Mouse (Mus musculus) forebrain, embryonic 12.5 days (tissue): ENCODE measurements around the gene Usp39. TPM values are rescaled to one million over a fixed set of nuclear protein-coding genes. Genes with fewer than 3 reads are reported as not detected.

Experiments
- ATAC-seq: fragments of 200-750 bp; cut with Nextera tagmentation; 2 replicates; pipeline ENCODE4 v1.8.0; 2017; ENCODE audit warnings: moderate TSS enrichment; ENCODE audit not compliant: low FRiP score
- H3K27ac ChIP-seq: fragments of 300-500 bp; sonication (generic); 2 replicates; pipeline ENCODE4 v1.5.1; 2016; ENCODE audit warnings: mild to moderate bottlenecking
- H3K27me3 ChIP-seq: fragments of 300-500 bp; sonication (generic); 2 replicates; pipeline ENCODE4 v1.6.1; 2016; ENCODE audit warnings: mild to moderate bottlenecking
- H3K36me3 ChIP-seq: fragments of 300-500 bp; sonication (generic); replicated peaks from 2 replicates; pipeline ENCODE4 v1.6.1; 2016; ENCODE audit warnings: mild to moderate bottlenecking
- H3K4me1 ChIP-seq: fragments of 300-500 bp; sonication (generic); 2 replicates; pipeline ENCODE4 v1.6.1; 2016
- H3K4me2 ChIP-seq: fragments of 300-500 bp; sonication (generic); 2 replicates; pipeline ENCODE4 v1.6.1; 2016; ENCODE audit warnings: mild to moderate bottlenecking, moderate library complexity
- H3K4me3 ChIP-seq: fragments of 300-500 bp; sonication (generic); replicated peaks from 2 replicates; pipeline ENCODE4 v1.5.1; 2016; ENCODE audit warnings: mild to moderate bottlenecking
- H3K9ac ChIP-seq: fragments of 300-500 bp; sonication (generic); 2 replicates; pipeline ENCODE4 v1.6.1; 2016; ENCODE audit warnings: mild to moderate bottlenecking
- H3K9me3 ChIP-seq: fragments of 300-500 bp; sonication (generic); 2 replicates; pipeline ENCODE4 v1.6.1; 2016
- WGBS: fragments of 180-500 bp; shearing (Covaris S2); methylation state at CpG from one replicate; pipeline ENCODE4 v1.1.7; 2016; 5-methylcytosine and 5-hydroxymethylcytosine counted together
- polyA plus RNA-seq: library from polyadenylated mRNA; unstranded; fragments of >200 nt; fragmentation: Nextera tagmentation; extraction: Ambion mirVana; gene quantifications from 2 replicates; pipeline ENCODE4 v1.2.1, GENCODE M21; 2016

Usp39 gene
- polyA plus RNA-seq, 1 experiment from 2014 or later: 76.4 TPM

DNA sequence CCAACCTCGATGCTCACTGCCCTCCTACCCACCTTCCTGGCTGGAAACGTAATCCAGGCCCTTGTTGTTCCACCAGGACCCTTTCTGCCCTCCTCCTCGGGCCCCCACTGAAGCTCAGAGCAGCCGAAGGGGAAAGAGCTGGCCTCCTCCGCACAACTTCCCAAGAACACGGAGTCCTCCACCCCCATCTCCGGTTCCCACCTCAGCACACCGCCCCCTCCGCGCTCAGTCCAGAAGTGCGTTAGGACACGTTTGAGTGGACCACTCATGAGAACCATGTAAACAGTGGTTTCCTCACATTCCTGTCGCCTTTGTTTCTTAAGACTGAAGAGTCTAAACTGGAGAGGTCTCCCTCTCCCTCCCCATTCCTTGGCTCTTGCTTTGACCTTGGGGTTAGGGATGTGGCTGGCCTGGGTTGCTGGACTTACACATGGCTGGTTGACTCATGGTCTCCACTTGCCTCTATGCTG is 68.0 kb downstream of the Usp39 start:
- H3K4me2 ChIP-seq: no peak overlapping the region
- H3K9ac ChIP-seq: no peak overlapping the region
- H3K36me3 ChIP-seq: no peaks in the 10 kb centered on the region
- H3K27me3 ChIP-seq: no peaks in the 10 kb centered on the region
- H3K27ac ChIP-seq: no peak overlapping the region
- 87% methylated on average over 13 of the region's 13 CpGs for WGBS
- H3K4me3 ChIP-seq: no peak overlapping the region
- no peaks in the 10 kb centered on the region for H3K9me3 ChIP-seq
- no peaks in the 10 kb centered on the region for H3K4me1 ChIP-seq
- ATAC-seq: no peak

DNA sequence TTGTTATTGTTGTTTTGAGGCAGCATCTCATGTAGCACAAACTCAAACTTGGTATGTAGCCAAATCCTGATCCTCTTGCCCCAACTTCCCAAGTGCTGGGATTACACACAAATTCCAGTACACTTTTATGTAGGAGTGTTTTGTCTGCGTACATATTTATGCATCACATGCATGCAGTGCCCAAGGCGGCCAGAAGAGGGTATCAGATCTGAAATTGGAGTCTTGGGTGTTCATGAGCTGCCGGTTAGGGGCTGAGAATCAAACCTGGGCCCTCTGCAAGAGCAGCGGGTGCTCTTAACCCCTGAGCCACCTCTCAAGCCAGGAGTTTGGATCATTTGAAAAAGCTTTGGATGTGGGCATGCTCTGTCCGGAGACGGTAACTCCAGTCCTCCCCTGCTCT is 68.8 kb downstream of the Usp39 start:
- no peaks in the 10 kb centered on the region for H3K9me3 ChIP-seq
- no peak for ATAC-seq
- 90% methylated on average over 6 of the region's 6 CpGs for WGBS
- H3K9ac ChIP-seq: no peak overlapping the region
- no peaks in the 10 kb centered on the region for H3K27me3 ChIP-seq
- no peak overlapping the region for H3K4me3 ChIP-seq
- no peaks in the 10 kb centered on the region for H3K36me3 ChIP-seq
- H3K4me2 ChIP-seq: no peak overlapping the region
- no peak overlapping the region for H3K27ac ChIP-seq
- no peaks in the 10 kb centered on the region for H3K4me1 ChIP-seq

DNA sequence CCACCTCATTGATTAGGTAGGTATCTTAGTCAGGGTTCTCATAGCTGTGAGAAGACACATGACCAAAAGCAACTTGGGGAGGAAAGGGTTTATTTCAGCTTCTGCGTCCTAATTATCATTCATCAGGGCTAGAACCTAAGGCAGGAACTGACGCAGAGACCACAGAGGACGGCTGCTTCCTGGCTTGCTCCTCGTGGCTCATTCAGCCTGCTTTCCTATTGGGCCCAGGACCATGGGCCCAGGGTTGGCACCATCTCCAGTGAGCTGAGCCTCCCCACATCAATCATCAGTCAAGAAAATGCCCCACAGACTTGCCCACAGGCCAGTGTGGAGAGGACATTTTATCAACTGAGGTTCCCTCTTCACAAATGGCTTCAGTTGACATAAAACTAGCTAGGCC is 69.5 kb downstream of the Usp39 start:
- no peak overlapping the region for H3K4me2 ChIP-seq
- no peak overlapping the region for H3K4me3 ChIP-seq
- H3K27ac ChIP-seq: no peak overlapping the region
- no peak for ATAC-seq
- no peaks in the 10 kb centered on the region for H3K36me3 ChIP-seq
- 86% methylated on average over 4 of the region's 4 CpGs for WGBS
- no peak overlapping the region for H3K9ac ChIP-seq
- H3K4me1 ChIP-seq: no peaks in the 10 kb centered on the region
- no peaks in the 10 kb centered on the region for H3K9me3 ChIP-seq
- H3K27me3 ChIP-seq: no peaks in the 10 kb centered on the region

DNA sequence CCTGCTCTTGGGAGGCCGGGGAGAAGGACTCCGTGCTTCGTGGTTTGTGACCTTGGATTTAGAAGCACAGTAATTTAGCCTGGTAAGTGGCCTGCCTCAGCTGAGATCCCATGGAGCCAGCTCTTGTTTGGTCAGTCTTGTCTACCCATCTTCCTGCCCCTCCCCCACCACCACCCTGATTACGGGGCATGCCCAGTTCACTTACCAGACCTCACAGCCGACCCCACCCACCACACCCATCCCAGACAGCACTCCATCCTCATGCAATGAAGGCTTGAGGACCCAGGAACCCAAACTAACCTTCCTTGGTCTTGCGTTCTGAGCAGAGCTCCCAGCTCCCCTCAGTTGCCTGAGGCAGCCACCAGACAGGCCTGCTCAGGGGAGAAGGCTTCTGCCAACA is 71.8 kb downstream of the Usp39 start:
- Histone ChIP-seq H3K4me1 (no peaks in the 10 kb centered on the region), H3K9me3 (no peaks in the 10 kb centered on the region), H3K36me3 (no peaks in the 10 kb centered on the region), H3K9ac (no peak overlapping the region), H3K4me3 (no peak overlapping the region), H3K27me3 (no peaks in the 10 kb centered on the region), H3K4me2 (no peak overlapping the region), H3K27ac (no peak overlapping the region)
- ATAC-seq: no peak
- 87% methylated on average over 6 of the region's 6 CpGs for WGBS

DNA sequence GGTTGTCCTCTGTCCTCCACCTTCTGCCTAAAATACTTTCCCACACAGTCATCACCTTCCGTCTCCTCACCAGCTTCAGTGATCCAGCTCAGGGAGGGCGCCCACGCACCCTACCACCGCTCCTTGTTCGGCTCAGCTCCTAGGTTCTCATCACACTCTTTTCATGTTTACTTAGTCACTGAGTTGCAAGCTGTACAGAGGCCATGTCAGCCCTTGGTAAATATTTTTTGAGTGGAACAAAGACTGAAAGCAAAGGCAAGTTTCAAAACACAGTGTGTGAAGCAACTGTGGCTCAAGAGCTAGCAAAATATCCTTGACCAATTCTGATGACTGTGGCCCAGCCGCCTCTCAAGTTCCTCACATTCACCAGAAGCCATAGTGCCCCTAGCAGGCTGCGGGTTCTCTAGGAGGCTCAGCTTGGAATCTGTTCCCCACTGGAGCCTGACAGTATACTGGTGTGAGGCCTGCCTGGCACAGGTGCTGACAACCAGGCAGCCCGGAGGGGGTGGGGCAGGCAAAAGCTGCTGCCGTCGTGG is 72.8 kb downstream of the Usp39 start:
- WGBS: 88% methylated on average over 10 of the region's 10 CpGs
- Histone ChIP-seq H3K4me1 (no peaks in the 10 kb centered on the region), H3K36me3 (no peaks in the 10 kb centered on the region), H3K9me3 (no peaks in the 10 kb centered on the region), H3K4me3 (no peak overlapping the region), H3K27ac (no peak overlapping the region), H3K27me3 (no peaks in the 10 kb centered on the region), H3K4me2 (no peak overlapping the region), H3K9ac (no peak overlapping the region)
- no peak for ATAC-seq

DNA sequence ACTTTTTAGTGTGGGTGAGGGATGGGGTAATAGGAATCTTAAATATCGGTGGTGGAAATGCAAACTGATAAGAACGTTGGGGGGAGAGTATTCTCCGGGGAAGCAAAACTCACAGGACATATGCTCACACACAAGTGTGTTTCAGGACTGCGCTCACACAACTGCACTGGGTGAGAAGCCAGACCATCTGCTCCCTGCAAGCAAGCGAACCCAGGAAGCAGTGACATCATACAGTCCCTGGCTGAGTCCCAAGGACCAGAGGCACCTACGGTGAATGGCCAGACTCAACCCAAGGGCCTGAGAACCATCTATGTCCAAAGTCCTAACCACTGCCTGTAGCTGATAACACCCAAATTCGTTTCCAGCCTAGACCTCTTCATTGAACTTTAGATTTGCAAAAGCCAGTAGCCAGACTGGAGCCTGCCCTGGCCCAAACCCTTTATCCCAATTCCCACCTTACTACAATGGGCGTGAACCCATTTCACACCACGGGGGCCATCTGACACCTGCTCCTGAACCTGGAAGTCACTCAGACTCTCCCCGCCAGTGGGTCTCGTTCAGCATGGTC is 73.9 kb downstream of the Usp39 start:
- Histone ChIP-seq H3K27me3 (no peaks in the 10 kb centered on the region), H3K27ac (no peak overlapping the region), H3K36me3 (no peaks in the 10 kb centered on the region), H3K4me1 (no peaks in the 10 kb centered on the region), H3K4me3 (no peak overlapping the region), H3K4me2 (no peak overlapping the region), H3K9me3 (no peaks in the 10 kb centered on the region), H3K9ac (no peak overlapping the region)
- 84% methylated on average over 11 of the region's 11 CpGs for WGBS
- ATAC-seq: no peak

DNA sequence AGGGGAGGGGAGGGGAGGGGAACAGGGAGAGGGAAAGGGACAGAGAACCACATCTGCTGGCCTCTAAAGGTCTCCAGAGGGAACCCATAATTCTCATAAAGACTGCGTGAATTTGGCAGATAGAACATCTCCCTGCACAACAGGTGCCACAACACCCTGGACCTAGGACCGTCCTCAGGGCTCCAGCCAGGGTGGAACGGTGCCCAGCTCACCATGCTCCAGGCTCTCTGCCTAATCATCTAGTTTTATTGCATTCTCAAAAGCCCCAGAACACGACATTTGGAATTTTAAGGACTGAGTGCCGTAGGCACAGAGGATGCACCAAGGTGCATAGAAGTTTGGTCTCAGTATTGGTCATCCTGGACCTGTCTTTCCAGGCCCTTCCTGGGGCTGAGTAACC is 74.7 kb downstream of the Usp39 start:
- Histone ChIP-seq H3K4me2 (no peak overlapping the region), H3K9ac (no peak overlapping the region), H3K9me3 (no peaks in the 10 kb centered on the region), H3K4me1 (no peaks in the 10 kb centered on the region), H3K4me3 (no peak overlapping the region), H3K27me3 (no peaks in the 10 kb centered on the region), H3K36me3 (no peaks in the 10 kb centered on the region), H3K27ac (no peak overlapping the region)
- no peak for ATAC-seq
- 85% methylated on average over 5 of the region's 5 CpGs for WGBS

Other genes with a start within 250 kb of the Usp39 start
- gene St3gal5, start 247.6 kb downstream of the Usp39 start, polyA plus RNA-seq: 34.1 and 37.1 TPM in 2 replicates
- 6.5 and 7.5 TPM in 2 replicates for gene Atoh8, start 109.6 kb downstream of the Usp39 start, polyA plus RNA-seq
- gene Sftpb, start 40.6 kb downstream of the Usp39 start, polyA plus RNA-seq: not detected in 2 replicates
- gene 0610030E20Rik, start 2.1 kb upstream of the Usp39 start, polyA plus RNA-seq: 28.5 and 30.4 TPM in 2 replicates
- gene Tmem150a, start 10.3 kb upstream of the Usp39 start, polyA plus RNA-seq: 4.0 and 4.1 TPM in 2 replicates
- 97.4 and 97.5 TPM in 2 replicates for gene Rnf181, start 21.8 kb upstream of the Usp39 start, polyA plus RNA-seq
- gene Vamp5, start 35.3 kb upstream of the Usp39 start, polyA plus RNA-seq: 6.0 and 7.6 TPM in 2 replicates
- 24.6 and 26.0 TPM in 2 replicates for gene Vamp8, start 45.5 kb upstream of the Usp39 start, polyA plus RNA-seq
- gene Ggcx, start 69.1 kb upstream of the Usp39 start, polyA plus RNA-seq: 19.1 and 19.8 TPM in 2 replicates
- gene Mat2a, start 94.4 kb upstream of the Usp39 start, polyA plus RNA-seq: 475 and 476 TPM in 2 replicates
- 0.40 and 0.47 TPM in 2 replicates for gene Sh2d6, start 176.5 kb upstream of the Usp39 start, polyA plus RNA-seq
- gene Capg, start 199.2 kb upstream of the Usp39 start, polyA plus RNA-seq: 4.1 and 5.4 TPM in 2 replicates